Mouse (Mus musculus): Measurements from ENCODE around the gene Capzb.
A peak's percentile ranks its signal among the peaks of the same experiment; 100 is the strongest.

Gene Capzb

DNA sequence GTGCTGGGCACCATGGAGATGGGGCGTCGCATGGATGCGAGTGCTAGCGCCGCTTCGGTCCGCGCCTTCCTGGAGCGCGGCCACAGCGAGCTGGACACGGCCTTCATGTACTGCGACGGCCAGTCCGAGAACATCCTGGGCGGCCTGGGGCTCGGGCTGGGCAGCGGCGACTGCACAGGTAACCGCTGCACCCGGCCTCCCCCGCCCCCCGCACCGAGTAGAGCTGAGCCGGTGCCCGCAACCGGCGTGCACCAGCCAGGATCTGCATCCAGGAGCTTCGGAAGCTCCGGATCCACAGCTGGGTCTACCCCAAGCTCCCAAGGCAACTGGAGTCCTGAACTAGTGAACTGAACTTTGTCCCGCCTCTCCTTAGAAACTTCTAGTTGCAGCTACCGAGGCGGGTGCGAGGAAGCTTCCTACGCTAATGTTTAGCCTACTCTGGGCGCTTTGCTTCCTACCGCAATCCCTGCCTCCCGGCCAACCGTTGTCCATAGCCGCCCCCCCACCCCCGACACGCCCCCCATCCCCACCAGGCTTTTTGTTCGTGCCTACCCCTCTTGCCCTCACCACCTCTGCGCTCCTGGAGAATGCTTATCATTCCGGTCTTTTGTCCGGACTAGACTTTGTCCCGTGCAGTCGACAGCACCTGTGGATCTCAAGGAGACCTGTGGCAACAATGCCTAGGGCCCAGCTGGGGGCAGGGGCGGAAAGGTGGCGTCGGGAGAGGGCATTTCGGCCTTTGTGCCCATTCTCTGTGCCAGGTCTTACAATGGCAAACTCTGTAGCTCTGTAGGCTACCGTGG, 118.4 kb downstream of the Capzb start:
- no peak for DNase-seq

DNA sequence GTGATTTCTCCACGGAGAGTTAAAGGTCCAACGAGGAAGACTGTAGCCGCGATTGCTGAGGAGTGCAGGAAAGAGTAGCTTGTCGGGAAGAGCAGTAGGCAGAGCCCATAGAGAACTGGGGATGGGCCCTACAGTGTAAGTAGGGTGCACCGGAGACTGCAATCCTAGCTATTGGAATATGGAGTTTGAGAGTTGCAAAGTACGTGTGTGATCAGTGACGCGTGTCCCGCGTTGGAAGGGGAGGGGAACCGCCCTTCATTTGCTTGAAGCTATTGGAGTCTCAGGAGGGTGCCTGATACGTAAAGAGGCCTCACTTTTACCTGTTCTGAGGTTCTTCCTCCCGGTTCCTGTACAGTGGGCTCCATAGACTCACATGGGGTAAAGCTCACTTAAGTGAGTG, 119.0 kb downstream of the Capzb start:
- DNase-seq, result no peak

DNA sequence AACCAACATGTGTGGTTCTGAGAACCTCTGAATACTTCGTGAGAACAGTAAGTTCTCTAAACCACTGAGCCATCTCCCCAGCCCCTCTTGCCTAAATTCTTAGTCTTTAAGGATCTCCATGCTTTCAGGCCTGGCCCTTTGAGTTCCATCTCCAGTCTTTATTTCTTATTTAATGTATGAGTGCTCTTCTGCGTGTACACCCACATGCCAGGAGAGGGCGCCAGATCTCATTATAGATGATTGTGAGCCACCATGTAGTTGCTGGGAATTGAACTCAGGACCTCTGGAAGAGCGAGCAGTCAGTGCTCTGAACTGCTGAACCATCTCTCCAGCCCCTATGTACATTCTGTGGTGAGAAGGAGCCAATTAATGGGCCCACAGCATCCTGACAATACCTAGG, 119.9 kb downstream of the Capzb start:
- DNase-seq, result no peak

DNA sequence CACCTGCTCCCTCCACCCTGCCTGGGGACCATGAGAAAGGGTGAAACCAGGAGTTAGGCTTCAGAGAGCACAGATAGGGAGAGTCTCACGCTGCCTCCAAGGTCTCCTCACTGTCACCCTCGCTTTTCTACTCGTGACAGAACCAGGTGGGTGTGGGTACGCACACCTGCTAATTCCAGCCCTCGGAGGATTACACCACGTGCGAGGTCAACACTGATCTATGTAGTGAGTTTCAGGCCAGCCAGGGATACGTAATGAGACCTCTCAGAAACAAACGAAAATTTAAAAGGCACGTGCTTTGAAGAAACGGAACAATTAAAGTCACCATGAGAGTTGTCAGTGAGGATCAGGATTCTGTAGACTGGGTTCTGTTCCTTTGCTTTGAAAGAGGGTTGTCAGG, 125.8 kb downstream of the Capzb start:
- no peak for DNase-seq

DNA sequence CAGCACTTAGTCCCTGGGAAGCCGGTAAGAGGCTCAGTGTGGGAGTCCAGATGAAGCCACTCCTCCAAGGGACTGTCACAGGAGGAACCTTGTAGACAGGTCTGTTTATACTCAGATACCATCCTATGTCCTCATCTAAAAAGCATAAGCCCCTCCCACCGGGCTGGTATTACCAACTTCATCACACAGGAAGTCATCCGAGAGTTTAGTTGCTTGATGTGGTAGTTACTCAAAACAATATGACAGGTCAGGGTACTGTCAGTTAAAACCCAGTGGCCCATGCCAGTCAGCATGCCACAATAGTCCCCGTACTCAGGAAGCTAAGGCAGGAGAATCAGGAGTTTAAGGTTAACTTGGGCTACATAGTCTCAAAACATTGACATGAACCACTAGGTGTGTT, 127.0 kb downstream of the Capzb start:
- DNase-seq, result no peak

DNA sequence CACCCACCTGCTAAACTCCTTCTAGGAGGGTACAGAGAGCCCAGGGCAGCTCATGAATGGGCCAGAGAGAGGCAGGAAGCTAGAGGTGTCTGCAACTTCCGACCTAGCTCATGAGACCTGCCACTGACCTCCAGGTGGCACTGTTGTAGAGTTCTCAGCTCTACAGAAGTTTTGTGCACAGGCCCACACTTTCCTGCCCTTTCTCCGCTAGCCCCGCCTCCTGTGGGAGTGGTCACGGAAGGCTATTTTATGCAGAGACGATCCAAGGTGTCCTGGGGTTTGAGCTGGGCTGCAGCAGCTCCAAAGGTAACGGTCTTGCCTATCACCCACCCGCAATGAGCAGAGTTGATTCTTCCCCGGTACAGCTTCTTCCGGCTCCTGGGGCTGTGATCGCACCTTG, 137.9 kb downstream of the Capzb start:
- DNase-seq, result peak; percentile 51

DNA sequence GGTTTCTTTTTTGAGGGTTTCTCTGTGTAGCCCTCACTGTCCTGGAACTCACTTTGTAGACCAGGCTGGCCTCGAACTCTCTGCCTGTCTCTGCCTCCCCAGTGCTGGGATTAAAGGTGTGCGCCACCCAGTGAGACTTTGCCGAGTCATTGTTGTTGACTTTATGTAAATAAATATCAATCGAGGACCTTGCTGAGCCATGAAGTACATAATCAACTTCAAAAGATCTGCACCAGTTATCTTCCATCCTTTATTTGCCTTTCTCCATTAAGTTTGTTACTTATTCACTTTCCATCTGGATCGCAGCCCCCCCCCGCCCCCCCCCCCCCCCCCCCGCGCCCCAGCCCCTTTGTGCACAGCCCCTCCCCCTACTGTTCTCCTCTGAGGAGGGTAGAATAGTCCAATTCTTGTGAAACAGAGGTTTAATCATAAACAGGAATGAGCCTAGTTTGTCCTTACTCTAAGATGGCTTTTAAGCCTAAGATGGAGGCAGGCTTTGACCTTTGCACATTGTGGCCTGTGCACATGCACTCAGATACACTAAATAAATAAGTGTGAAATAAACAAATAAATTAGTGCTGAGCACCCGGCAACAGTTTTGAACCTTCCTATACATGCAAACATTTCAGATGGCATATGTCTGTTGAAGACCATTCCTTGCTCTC, 142.1 kb downstream of the Capzb start:
- no peak for DNase-seq

DNA sequence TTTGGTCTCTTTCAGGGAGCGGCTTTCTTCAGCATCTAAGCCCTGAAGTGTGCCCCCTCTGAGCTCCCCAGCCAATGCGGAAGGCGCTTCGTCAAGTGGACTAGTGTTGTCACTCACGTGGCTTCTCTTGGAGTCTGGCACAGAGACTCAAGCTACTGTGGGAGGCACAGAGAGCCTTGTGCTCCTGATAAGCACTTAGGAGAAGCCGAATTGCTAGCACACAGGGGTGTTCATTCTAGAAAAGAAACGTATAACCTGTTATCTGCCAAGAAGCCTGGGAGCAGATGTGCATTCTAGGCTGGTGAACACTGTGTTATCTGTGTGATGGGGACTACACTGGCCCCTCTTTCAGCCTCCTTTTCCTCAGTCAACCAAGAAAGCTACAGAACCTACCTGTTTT, 142.8 kb downstream of the Capzb start:
- DNase-seq, result no peak

DNA sequence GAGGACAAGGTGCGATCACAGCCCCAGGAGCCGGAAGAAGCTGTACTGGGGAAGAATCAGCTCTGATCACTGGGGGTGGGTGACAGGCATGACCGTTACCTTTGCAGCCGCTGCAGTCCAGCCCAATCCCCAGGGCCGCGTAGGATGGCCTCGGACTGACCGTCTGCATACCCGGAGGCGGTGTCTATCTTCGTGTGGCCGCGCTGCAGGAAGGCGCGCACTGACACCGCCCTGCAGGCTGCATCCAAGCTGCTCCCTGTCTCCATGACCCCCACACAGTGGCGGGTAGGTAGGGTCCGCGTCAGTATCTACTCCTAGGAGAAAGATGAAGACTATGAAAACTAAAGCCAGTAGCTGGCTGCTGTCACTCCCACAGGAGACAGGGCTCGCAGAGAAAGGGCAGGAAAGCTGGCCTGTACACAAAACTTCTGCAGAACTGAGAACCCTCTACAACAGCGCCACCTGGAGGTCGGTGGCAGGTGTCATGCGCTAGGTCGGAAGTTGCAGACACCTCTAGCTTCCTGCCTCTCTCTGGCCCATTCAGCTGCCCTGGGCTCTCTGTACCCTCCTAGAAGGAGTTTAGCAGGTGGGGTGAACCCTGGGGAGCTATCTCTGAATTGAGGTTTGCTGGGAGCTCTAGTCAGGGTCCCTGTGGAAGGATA, 144.3 kb downstream of the Capzb start:
- DNase-seq, result peak; percentile 27

DNA sequence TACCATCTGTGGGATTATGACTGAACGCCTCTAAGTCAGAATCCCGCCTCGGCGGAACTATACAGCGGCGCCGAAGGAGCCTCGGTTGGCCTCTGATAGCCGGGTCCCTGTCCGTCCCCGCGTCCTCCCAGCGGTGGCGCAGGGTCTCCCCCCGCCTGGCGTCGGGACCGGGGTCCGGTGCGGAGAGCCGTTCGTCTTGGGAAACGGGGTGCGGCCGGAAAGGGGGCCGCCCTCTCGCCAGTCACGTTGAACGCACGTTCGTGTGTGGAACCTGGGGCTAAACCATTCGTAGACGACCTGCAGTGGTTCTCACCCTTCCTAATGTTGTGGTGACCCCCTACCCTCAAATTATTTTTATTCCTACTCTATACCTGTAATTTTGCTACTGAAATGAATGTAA, 145.4 kb downstream of the Capzb start:
- no peak for DNase-seq

DNA sequence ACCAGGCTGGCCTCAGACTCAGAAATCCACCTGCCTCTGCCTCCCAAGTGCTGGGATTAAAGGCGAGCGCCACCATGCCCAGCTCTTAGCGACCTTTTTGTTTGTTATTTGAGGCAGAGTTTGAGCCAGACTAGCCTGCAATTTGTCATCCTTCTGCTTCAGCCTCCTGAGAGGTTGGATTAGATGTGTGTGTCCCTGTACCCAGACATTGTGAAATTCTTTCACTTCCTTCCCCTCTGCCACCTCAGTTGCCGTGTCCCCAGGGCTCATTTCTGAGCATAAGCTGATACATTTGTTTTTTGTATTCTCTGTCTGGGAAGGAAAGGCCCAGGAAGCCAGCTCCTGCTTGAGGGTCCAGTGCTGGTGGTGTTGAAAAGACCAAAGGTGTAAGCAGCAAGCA, 148.1 kb downstream of the Capzb start:
- no peak for DNase-seq
